Mouse (Mus musculus) midbrain, embryonic 13.5 days (tissue): ENCODE results near the gene Rai2. TPM values are rescaled to one million over a fixed set of nuclear protein-coding genes. Genes with fewer than 3 reads are reported as not detected.
"Not testable (repeated sequence)": the region's sequence is repeated elsewhere in the genome, so short reads cannot be mapped to it uniquely, and the experiment has no call there.

Experiments used
- ATAC-seq: fragments of 200-750 bp; cut with Nextera tagmentation; 2 replicates; pipeline ENCODE4 v1.8.0; 2017; ENCODE audit warnings: mild to moderate bottlenecking, moderate TSS enrichment, moderate library complexity
- H3K27ac ChIP-seq: fragments of 300-500 bp; sonication (generic); 2 replicates; pipeline ENCODE4 v1.5.1; 2015; ENCODE audit warnings: inconsistent platforms, mild to moderate bottlenecking, moderate library complexity
- H3K27me3 ChIP-seq: fragments of 300-500 bp; sonication (generic); 2 replicates; pipeline ENCODE4 v1.6.1; 2015; ENCODE audit warnings: mild to moderate bottlenecking, inconsistent platforms
- H3K36me3 ChIP-seq: fragments of 300-500 bp; sonication (generic); 2 replicates; pipeline ENCODE4 v1.6.1; 2015; ENCODE audit warnings: mild to moderate bottlenecking, inconsistent platforms
- H3K4me1 ChIP-seq: fragments of 300-500 bp; sonication (generic); replicated peaks from 2 replicates; pipeline ENCODE4 v1.6.1; 2015; ENCODE audit warnings: inconsistent platforms
- H3K4me2 ChIP-seq: fragments of 300-500 bp; sonication (generic); replicated peaks from 2 replicates; pipeline ENCODE4 v1.6.1; 2015; ENCODE audit warnings: moderate library complexity, mild to moderate bottlenecking, inconsistent platforms
- H3K4me3 ChIP-seq: fragments of 300-500 bp; sonication (generic); replicated peaks from 2 replicates; pipeline ENCODE4 v1.5.1; 2015; ENCODE audit warnings: mild to moderate bottlenecking, inconsistent platforms
- H3K9ac ChIP-seq: fragments of 300-500 bp; sonication (generic); replicated peaks from 2 replicates; pipeline ENCODE4 v1.6.1; 2015; ENCODE audit warnings: mild to moderate bottlenecking, inconsistent platforms
- H3K9me3 ChIP-seq: fragments of 300-500 bp; sonication (generic); 2 replicates; pipeline ENCODE4 v1.6.1; 2016; ENCODE audit warnings: mild to moderate bottlenecking, inconsistent platforms
- WGBS: fragments of 180-500 bp; shearing (Covaris S2); methylation state at CpG from one replicate; pipeline ENCODE4 v1.1.7; 2015; 5-methylcytosine and 5-hydroxymethylcytosine counted together
- polyA plus RNA-seq: library from polyadenylated mRNA; unstranded; fragments of >200 nt; fragmentation: Nextera tagmentation; extraction: Ambion mirVana; gene quantifications from 2 replicates; pipeline ENCODE4 v1.2.1, GENCODE M21; 2015

Rai2 gene
- polyA plus RNA-seq, 1 experiment from 2014 or later: 12.0 TPM

DNA sequence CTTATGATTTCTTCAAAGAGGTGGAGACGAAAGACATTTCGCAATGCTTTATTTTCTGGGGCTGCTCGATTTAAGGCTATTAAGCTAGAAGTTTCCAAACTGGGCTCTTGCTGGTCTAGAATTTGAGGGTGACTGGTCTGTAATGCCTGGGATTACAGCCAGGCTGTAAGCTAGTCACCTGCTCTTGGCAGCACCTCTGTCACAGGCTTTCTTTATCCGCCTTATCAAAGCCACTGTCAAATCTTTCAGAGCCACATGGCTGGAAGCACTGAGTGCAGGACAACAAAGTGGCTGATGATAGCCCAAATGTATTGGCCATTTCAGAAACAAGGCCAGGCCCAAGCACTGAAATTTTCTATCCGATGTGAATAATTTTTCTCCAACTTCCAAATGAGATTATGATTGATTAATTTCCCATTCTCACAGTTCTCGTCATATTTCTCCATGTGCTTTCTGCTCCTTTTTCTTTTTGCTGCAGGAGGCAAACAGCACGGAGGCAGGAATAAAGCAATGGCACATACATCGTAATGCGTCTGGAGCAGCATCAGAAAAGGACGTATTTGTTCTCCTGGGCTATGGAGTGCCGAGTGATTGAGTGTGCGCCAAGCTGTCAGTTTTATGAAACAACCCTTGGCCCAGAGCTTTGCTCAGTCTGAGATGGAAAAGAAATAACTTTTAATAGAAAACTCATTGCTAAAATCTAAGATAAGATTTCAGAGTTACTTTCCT lies 16.9 kb downstream of the Rai2 start:
- no peak for ATAC-seq
- Histone ChIP-seq H3K4me1 (no peaks in the 10 kb centered on the region), H3K27me3 (peaks cover 66% of the 10 kb centered on the region; the same call in 1 of the 2 replicates), H3K4me3 (no peak overlapping the region), H3K27ac (no peak overlapping the region), H3K36me3 (no peaks in the 10 kb centered on the region), H3K9ac (no peak overlapping the region), H3K9me3 (no peaks in the 10 kb centered on the region), H3K4me2 (no peak overlapping the region)
- 84% methylated on average over 12 of the region's 12 CpGs for WGBS

DNA sequence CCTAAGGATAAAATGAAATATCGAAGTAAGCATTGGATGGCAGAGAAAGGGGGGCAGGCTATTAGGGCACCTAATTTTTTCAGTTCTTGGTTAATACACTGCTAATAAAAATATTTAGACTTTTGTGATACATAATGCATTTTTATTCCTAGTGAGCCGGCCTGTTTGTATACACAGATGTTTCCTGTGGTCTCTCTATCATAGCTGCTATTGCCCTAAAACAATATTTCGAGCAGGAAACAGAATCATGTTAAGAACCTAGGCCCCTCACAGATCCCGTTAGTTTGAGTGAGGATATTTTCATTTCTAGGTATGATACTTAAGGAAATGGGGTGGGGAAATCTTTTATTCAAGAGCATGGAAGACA lies 17.4 kb downstream of the Rai2 start:
- Histone ChIP-seq H3K9me3 (no peaks in the 10 kb centered on the region), H3K4me2 (no peak overlapping the region), H3K9ac (no peak overlapping the region), H3K4me3 (no peak overlapping the region), H3K36me3 (no peaks in the 10 kb centered on the region), H3K27ac (no peak overlapping the region), H3K4me1 (no peaks in the 10 kb centered on the region), H3K27me3 (peaks cover 67% of the 10 kb centered on the region; the same call in 1 of the 2 replicates)
- ATAC-seq: no peak
- 80% methylated on average over 4 of the region's 4 CpGs for WGBS

DNA sequence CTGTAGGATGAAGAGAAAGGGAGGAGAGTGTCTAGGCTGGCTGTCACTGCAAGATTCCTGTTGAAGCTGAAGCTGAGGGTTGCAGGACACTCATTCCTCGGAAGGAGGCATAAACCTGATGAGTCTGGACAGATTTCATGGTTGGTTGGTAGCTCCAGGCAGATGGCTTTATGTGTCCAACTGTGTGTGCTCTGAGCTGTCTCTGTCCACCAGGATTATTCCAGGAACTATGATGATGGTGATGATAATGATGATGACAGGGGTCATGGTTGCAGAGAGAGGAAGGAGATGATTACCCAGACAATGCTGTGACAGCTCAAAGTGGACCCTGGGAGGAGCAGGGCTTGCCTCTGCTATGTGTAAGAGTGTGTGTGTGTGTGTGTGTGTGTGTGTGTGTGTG lies 22.5 kb downstream of the Rai2 start:
- Histone ChIP-seq H3K27me3 (peaks cover 70% of the 10 kb centered on the region; the same call in 1 of the 2 replicates), H3K4me3 (no peak overlapping the region), H3K9me3 (no peaks in the 10 kb centered on the region), H3K27ac (no peak overlapping the region), H3K4me2 (no peak overlapping the region), H3K9ac (no peak overlapping the region), H3K4me1 (no peaks in the 10 kb centered on the region), H3K36me3 (no peaks in the 10 kb centered on the region)
- 50% methylated on average over 1 of the region's 1 CpGs for WGBS
- no peak for ATAC-seq

DNA sequence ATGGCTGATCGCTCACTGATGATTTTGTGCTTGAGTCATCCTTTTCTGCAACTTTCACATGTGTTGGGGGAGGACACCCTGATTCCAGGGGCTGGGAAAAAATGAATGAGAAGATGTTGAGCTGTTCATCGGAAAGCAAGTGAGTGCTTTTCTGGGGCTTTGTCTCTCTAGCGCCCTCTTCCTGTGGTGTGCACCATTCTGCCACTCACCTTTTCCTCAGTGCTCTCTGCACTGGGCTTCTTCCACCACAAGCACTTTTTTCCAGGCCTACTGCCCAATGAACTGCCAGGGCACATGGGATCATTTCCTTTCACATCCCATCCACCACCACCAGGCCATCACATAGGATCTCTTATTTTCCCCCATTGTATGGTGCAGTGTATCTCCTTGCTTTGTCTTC lies 26.2 kb downstream of the Rai2 start:
- no peak for ATAC-seq
- Histone ChIP-seq H3K4me2 (no peak overlapping the region), H3K36me3 (no peaks in the 10 kb centered on the region), H3K4me3 (no peak overlapping the region), H3K27me3 (peaks cover 61% of the 10 kb centered on the region; the same call in 1 of the 2 replicates), H3K9ac (no peak overlapping the region), H3K4me1 (no peaks in the 10 kb centered on the region), H3K27ac (no peak overlapping the region), H3K9me3 (no peaks in the 10 kb centered on the region)
- 65% methylated on average over 3 of the region's 3 CpGs for WGBS

DNA sequence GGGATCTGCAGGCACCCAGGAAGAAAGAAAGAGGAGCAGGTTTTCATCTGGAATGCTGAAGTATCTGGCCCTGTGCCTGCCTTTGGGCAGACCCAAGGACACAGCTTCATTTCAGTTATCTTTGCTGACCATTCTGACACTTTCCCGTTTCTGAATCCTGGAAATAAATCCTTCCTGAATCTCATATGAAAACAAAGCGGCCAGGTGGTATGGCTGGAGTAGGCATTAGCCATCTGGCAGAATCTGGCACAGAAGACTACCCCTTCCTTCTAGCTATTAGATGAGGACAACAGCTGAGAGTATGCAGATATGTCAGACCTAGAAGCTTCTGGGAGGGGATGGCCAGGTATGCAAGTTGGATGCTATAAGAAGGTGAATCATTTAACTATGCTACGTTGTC lies 28.4 kb downstream of the Rai2 start:
- no peaks in the 10 kb centered on the region for H3K4me1 ChIP-seq
- H3K27me3 ChIP-seq: peaks cover 67% of the 10 kb centered on the region; the same call in 1 of the 2 replicates
- no peak overlapping the region for H3K4me3 ChIP-seq
- WGBS: 85% methylated on average over 3 of the region's 3 CpGs
- H3K4me2 ChIP-seq: no peak overlapping the region
- no peaks in the 10 kb centered on the region for H3K36me3 ChIP-seq
- no peaks in the 10 kb centered on the region for H3K9me3 ChIP-seq
- no peak for ATAC-seq
- H3K27ac ChIP-seq: no peak overlapping the region
- H3K9ac ChIP-seq: no peak overlapping the region

DNA sequence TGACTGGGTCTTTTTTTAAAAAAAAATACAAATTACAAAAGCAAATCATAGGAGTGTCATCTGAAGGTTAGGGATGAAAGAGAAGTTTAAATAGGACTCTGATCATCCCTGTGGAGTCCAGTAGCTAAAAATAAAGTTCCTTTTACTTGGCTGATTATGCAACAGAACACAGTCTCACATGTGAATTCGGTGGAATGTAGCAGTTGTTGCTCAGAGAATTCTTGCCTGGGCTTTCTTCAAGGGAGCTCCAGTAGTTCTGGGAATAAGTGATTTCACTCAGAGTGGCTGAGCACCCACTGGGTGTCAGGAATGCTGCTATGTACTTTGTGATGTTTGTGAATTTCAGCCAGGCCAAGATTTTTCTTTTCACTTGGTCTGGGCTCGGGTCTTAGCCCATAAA lies 30.5 kb downstream of the Rai2 start:
- Histone ChIP-seq H3K4me1 (no peaks in the 10 kb centered on the region), H3K27ac (no peak overlapping the region), H3K4me3 (no peak overlapping the region), H3K9ac (no peak overlapping the region), H3K27me3 (peaks cover 54% of the 10 kb centered on the region; the same call in 1 of the 2 replicates), H3K9me3 (no peaks in the 10 kb centered on the region), H3K4me2 (no peak overlapping the region), H3K36me3 (no peaks in the 10 kb centered on the region)
- 59% methylated on average over 2 of the region's 2 CpGs for WGBS
- no peak for ATAC-seq

DNA sequence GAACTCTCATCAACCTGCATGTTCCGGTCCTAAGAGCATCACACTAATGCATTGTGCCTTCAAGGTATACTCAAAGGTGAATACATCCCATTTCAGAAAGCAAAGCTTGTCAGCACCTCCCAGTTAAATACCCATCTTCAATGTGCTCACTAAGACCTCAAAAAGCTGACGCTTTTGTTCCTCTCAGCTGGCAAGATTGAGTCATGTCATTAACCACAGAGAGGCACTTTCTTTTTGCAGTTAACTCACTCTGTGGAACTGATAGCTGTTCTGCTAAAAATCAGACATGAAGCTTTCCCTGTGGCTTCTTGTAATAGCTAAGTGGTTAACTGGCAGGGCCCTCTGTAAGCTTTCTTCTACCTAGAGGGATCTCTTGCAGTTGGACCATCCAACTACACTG lies 36.6 kb downstream of the Rai2 start:
- Histone ChIP-seq H3K4me2 (no peak overlapping the region), H3K4me1 (no peaks in the 10 kb centered on the region), H3K4me3 (no peak overlapping the region), H3K27me3 (peaks cover 57% of the 10 kb centered on the region), H3K27ac (no peak overlapping the region), H3K9me3 (no peaks in the 10 kb centered on the region), H3K9ac (no peak overlapping the region), H3K36me3 (no peaks in the 10 kb centered on the region)
- 64% methylated on average over 2 of the region's 2 CpGs for WGBS
- no peak for ATAC-seq

DNA sequence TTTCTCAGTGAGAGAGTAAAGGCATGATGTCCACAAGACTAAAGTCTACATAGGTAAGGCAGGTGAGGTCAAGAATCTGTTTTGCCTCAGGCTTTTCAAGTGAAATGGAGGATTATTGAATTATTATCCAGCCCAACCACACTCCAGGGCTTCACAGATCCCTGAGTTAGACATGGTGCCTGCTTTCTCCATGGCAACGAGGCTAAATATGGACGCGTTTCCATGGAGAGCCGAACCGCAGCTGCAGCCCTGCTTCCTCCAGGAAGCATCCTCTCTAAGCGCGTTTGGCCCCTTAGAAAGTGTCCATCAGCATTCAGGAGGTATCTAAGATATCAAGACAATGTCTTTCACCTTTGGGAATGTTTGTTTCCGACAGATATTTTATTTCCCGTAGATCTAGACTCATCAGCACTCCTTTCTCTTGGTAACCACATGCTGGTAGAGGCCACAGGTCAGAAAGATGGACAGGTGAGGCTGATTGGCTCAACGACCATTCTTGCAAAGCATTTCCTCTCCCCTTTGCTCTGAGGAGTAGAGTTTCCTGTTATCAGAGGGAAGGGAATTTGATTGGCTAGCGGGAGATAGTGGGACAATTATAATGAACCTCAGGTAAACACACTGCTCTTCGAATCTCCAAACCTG lies 59.6 kb downstream of the Rai2 start:
- H3K27me3 ChIP-seq: peaks cover 54% of the 10 kb centered on the region
- H3K36me3 ChIP-seq: 0 out of 2 replicates have a peak, but pooled peaks cover 7% of the 10 kb centered on the region
- no peak overlapping the region for H3K4me3 ChIP-seq
- peaks cover 7% of the 10 kb centered on the region for H3K4me1 ChIP-seq
- no peak overlapping the region for H3K27ac ChIP-seq
- H3K9ac ChIP-seq: no peak overlapping the region
- peak; percentile 81 for ATAC-seq
- no peaks in the 10 kb centered on the region for H3K9me3 ChIP-seq
- no peak overlapping the region for H3K4me2 ChIP-seq
- 45% methylated on average over 12 of the region's 12 CpGs for WGBS

DNA sequence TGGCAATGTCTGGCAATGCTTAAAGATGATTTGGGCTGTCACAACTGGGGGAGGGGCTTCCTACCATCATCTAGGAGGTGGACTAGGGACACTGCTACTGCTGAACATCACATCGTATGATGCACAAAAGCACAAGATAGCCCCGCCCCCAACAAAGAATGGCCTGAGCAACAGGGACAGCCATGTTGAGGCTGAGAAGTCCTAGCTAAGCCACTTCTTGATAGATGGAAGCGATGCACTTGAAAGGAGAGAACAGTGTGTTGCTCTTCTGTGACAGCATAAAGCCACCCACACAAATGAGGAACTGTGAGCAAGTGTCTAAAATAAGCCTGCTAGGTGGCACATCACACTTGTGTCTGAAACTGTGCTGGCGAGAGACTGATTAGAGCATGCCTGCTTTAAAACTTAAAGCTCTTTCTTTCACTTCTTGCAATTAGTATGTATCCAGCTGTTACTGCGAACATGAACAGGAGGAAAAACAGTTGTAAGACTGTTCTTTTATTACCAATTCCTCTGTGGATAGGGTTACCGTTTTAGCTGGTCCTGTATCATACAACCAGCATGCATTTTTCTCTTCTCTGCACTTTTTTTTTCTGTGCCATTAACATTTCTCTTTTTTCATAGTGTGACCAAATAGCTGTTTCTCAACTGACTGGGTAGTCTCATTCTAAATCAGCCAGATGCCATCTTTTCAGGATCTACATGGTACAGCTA lies 63.6 kb downstream of the Rai2 start:
- H3K4me2 ChIP-seq: no peak overlapping the region
- no peak overlapping the region for H3K9ac ChIP-seq
- H3K27me3 ChIP-seq: peaks cover 52% of the 10 kb centered on the region
- H3K4me1 ChIP-seq: peaks cover 7% of the 10 kb centered on the region
- no peak for ATAC-seq
- H3K36me3 ChIP-seq: 0 out of 2 replicates have a peak, but pooled peaks cover 7% of the 10 kb centered on the region
- 77% methylated on average over 6 of the region's 6 CpGs for WGBS
- H3K27ac ChIP-seq: no peak overlapping the region
- no peaks in the 10 kb centered on the region for H3K9me3 ChIP-seq
- no peak overlapping the region for H3K4me3 ChIP-seq

DNA sequence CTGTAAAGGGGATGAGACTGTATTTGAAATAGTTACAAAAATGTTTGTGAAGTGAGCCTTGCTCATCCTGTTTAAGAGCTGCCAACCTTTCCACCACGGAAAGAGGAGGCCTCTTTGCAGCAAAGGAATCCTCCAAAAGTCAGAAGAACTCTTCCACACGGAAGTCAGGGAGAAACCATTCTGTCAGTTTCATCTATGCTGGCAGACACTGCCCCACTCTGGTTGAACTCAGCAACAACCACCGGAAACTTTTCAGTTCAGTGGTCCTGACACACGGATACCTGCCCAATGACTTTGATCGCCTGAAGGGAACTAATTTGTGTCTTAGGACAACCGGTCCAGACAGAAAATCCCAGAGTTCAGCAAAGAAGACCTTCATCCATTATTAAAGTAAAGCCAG lies 73.3 kb downstream of the Rai2 start:
- Histone ChIP-seq H3K36me3 (no peaks in the 10 kb centered on the region), H3K4me3 (no peak overlapping the region), H3K9ac (no peak overlapping the region), H3K9me3 (no peaks in the 10 kb centered on the region), H3K27me3 (peaks cover 52% of the 10 kb centered on the region), H3K4me2 (no peak overlapping the region), H3K4me1 (no peaks in the 10 kb centered on the region), H3K27ac (no peak overlapping the region)
- 30% methylated on average over 6 of the region's 6 CpGs for WGBS
- ATAC-seq: no peak

DNA sequence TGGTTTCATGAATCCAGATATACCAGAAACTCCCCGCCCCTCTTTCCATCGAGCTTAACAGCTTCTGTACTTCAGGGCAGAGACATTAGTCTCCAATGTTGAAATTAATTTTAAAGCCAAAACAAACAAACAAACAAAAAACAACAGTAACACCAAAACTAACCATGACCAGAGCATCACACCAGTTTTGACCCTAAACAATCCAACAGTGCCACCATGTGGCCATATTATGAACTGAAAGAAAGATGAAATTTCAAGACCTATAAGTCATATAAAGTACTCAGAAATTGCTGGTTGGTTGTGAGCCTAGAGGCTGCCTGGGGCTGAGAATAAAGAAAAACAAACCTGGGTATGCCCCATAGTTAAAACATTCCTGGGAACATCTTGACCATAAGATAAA lies 109.3 kb downstream of the Rai2 start:
- whole genome bisulfite sequencing: 22% methylated on average over 2 of the region's 2 CpGs
- not testable (repeated sequence) for H3K4me3 ChIP-seq, H3K4me1 ChIP-seq, ATAC-seq, H3K27ac ChIP-seq, H3K9ac ChIP-seq, H3K4me2 ChIP-seq, H3K9me3 ChIP-seq, H3K36me3 ChIP-seq
- peaks cover 16% of the 10 kb centered on the region; the same call in 1 of the 2 replicates for H3K27me3 ChIP-seq
